Mouse (Mus musculus) forebrain, embryonic 13.5 days (tissue): ENCODE measurements around the gene Arhgap35. TPM values are rescaled to one million over a fixed set of nuclear protein-coding genes. Genes with fewer than 3 reads are reported as not detected.

ENCODE experiments used
- ATAC-seq: fragments of 200-750 bp; cut with Nextera tagmentation; 2 replicates; pipeline ENCODE4 v1.8.0; 2017
- H3K27ac ChIP-seq: fragments of 300-500 bp; sonication (generic); 2 replicates; pipeline ENCODE4 v1.5.1; 2015; ENCODE audit warnings: inconsistent platforms, mild to moderate bottlenecking, moderate library complexity
- H3K27me3 ChIP-seq: fragments of 300-500 bp; sonication (generic); 2 replicates; pipeline ENCODE4 v1.6.1; 2015; ENCODE audit warnings: mild to moderate bottlenecking, inconsistent platforms
- H3K36me3 ChIP-seq: fragments of 300-500 bp; sonication (generic); 2 replicates; pipeline ENCODE4 v1.6.1; 2015; ENCODE audit warnings: mild to moderate bottlenecking, inconsistent platforms; ENCODE audit not compliant: poor library complexity, severe bottlenecking
- H3K4me1 ChIP-seq: fragments of 300-500 bp; sonication (generic); 2 replicates; pipeline ENCODE4 v1.6.1; 2015; ENCODE audit warnings: inconsistent platforms
- H3K4me2 ChIP-seq: fragments of 300-500 bp; sonication (generic); 2 replicates; pipeline ENCODE4 v1.6.1; 2015; ENCODE audit warnings: inconsistent platforms, mild to moderate bottlenecking, moderate library complexity
- H3K4me3 ChIP-seq: fragments of 300-500 bp; sonication (generic); 2 replicates; pipeline ENCODE4 v1.5.1; 2015; ENCODE audit warnings: mild to moderate bottlenecking, inconsistent platforms
- H3K9ac ChIP-seq: fragments of 300-500 bp; sonication (generic); 2 replicates; pipeline ENCODE4 v1.6.1; 2015; ENCODE audit warnings: mild to moderate bottlenecking, inconsistent platforms
- H3K9me3 ChIP-seq: fragments of 300-500 bp; sonication (generic); replicated peaks from 2 replicates; pipeline ENCODE4 v1.6.1; 2016; ENCODE audit warnings: inconsistent platforms
- WGBS: fragments of 180-500 bp; shearing (Covaris S2); methylation state at CpG from one replicate; pipeline ENCODE4 v1.1.7; 2015; 5-methylcytosine and 5-hydroxymethylcytosine counted together
- polyA plus RNA-seq: library from polyadenylated mRNA; unstranded; fragments of >200 nt; fragmentation: Nextera tagmentation; extraction: Ambion mirVana; gene quantifications from 2 replicates; pipeline ENCODE4 v1.2.1, GENCODE M21; 2015

Arhgap35 gene
- polyA plus RNA-seq, 1 experiment from 2014 or later, result 29.1 TPM

- no peak for ATAC-seq
- H3K27ac ChIP-seq, result no peak overlapping the region
- peaks cover 26% of the 10 kb centered on the region for H3K4me1 ChIP-seq
- H3K9ac ChIP-seq, result no peak overlapping the region
- no peaks in the 10 kb centered on the region for H3K27me3 ChIP-seq
- H3K4me2 ChIP-seq, result no peak overlapping the region
- 94% methylated on average over 3 of the region's 3 CpGs for WGBS
- peaks cover 12% of the 10 kb centered on the region for H3K36me3 ChIP-seq
- H3K4me3 ChIP-seq, result no peak overlapping the region
- H3K9me3 ChIP-seq, result no peaks in the 10 kb centered on the region
These were observed 60.6 kb downstream of the Arhgap35 start for GRCm38 (mm10) chr7:16554215-16554614.

- H3K4me3 ChIP-seq, result no peak overlapping the region
- no peaks in the 10 kb centered on the region for H3K27me3 ChIP-seq
- no peak overlapping the region for H3K27ac ChIP-seq
- H3K9ac ChIP-seq, result no peak overlapping the region
- no peaks in the 10 kb centered on the region for H3K9me3 ChIP-seq
- no peak for ATAC-seq
- no peak overlapping the region for H3K4me2 ChIP-seq
- H3K36me3 ChIP-seq, result peaks cover 32% of the 10 kb centered on the region
- H3K4me1 ChIP-seq, result 0 out of 2 replicates have a peak, but pooled peaks cover 4% of the 10 kb centered on the region
- WGBS, result 85% methylated on average over 1 of the region's 1 CpGs
These were observed 63.2 kb downstream of the Arhgap35 start for GRCm38 (mm10) chr7:16551581-16551980.

DNA sequence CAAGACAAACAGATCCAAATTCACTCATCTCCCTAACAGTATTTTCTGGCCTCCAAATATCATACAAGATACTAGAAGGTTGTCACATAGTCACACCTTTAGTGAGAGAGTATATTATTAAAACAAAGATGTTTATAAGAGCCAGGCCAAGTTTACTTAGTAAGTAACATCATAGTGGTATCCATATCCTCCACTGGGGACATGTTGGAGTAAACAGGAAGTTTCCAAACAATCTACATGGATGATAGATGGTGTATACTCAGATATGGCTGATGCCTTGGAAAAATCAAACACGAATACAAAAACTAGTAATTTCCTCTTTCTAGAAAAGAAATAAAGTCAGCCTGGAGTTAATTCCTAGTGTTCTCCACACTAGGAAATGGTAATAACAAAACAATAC, 65.5 kb downstream of the Arhgap35 start:
- 94% methylated on average over 1 of the region's 1 CpGs for WGBS

GRCm38 (mm10) chr7:16544770-16545169, 70.0 kb downstream of the Arhgap35 start:
- Histone ChIP-seq H3K36me3 (peaks cover 67% of the 10 kb centered on the region), H3K4me3 (no peak overlapping the region), H3K4me2 (no peak overlapping the region), H3K27me3 (no peaks in the 10 kb centered on the region), H3K9me3 (no peaks in the 10 kb centered on the region), H3K4me1 (no peaks in the 10 kb centered on the region), H3K9ac (no peak overlapping the region), H3K27ac (no peak overlapping the region)
- no peak for ATAC-seq
- WGBS, result 88% methylated on average over 8 of the region's 8 CpGs

More for the DNA sequence above, 65.5 kb downstream of the Arhgap35 start:
- H3K27ac ChIP-seq, result no peak overlapping the region
- no peaks in the 10 kb centered on the region for H3K27me3 ChIP-seq
- H3K36me3 ChIP-seq, result peaks cover 40% of the 10 kb centered on the region
- no peak for ATAC-seq
- H3K9ac ChIP-seq, result no peak overlapping the region
- H3K4me2 ChIP-seq, result no peak overlapping the region
- no peaks in the 10 kb centered on the region for H3K4me1 ChIP-seq
- H3K9me3 ChIP-seq, result no peaks in the 10 kb centered on the region
- no peak overlapping the region for H3K4me3 ChIP-seq

DNA sequence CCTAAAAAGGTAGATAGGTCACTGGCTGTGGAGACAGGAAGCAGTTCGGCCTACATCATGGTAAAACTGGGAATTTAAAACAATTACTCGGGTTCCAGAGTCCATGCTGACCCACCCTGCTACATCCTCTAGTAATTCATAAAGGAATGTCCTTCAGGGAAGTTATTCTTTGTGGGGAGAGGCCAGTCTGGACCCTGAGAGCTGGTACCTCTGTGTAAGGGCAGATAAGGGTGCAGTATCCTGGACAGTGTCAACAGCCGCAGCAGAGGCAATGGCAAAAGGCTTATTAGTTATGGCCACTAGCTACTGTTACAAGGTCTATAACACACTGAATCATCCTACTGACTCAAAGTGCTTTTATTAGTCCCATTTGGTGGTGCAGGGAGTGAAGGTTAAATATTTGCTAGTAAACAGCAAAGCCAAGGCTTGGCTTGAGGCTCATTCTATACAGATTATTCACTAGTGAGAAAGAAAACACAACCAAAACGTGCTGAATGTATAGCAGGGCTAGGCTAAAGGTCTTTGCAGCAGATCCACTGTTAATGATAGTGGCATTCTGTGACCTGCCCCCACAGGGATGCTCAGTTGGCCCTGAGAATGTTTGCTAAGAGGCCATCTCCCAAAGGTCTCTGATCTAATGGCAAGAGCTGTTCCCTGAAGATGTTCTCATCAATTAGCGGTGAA, 77.4 kb downstream of the Arhgap35 start:
- Histone ChIP-seq H3K27ac (no peak overlapping the region), H3K4me2 (no peak overlapping the region), H3K27me3 (no peaks in the 10 kb centered on the region), H3K9ac (no peak overlapping the region), H3K4me1 (no peaks in the 10 kb centered on the region), H3K36me3 (peaks cover 52% of the 10 kb centered on the region), H3K4me3 (no peak overlapping the region), H3K9me3 (no peaks in the 10 kb centered on the region)
- ATAC-seq, result no peak
- 96% methylated on average over 5 of the region's 5 CpGs for WGBS

DNA sequence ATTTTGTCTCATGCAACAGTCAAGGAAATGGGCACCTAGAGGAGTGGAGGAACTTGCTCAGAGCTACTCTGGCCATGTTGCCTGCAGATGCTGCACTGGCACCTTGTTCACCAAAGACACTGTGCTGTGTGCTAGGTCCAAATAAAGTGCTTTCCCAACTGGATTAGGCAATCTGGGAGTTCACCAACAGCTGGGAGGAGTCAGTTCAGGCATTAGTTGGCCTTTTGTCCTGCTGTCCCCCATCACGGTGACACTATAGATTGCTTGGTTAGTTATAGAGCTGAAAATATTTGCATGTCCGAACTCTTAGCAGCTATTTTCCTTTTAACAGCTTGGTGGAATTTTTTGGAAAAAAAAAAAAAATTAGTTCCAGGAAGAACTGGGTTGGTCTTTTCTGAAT, 88.8 kb downstream of the Arhgap35 start:
- Histone ChIP-seq H3K4me2 (no peak overlapping the region), H3K4me1 (no peaks in the 10 kb centered on the region), H3K9me3 (no peaks in the 10 kb centered on the region), H3K9ac (no peak overlapping the region), H3K36me3 (peaks cover 28% of the 10 kb centered on the region), H3K27ac (no peak overlapping the region), H3K27me3 (no peaks in the 10 kb centered on the region), H3K4me3 (no peak overlapping the region)
- ATAC-seq, result no peak
- WGBS, result 89% methylated on average over 2 of the region's 2 CpGs

- 87% methylated on average over 3 of the region's 3 CpGs for WGBS
- H3K4me2 ChIP-seq, result no peak overlapping the region
- H3K27ac ChIP-seq, result no peak overlapping the region
- H3K4me3 ChIP-seq, result no peak overlapping the region
- H3K36me3 ChIP-seq, result peaks cover 28% of the 10 kb centered on the region
- H3K27me3 ChIP-seq, result no peaks in the 10 kb centered on the region
- no peak overlapping the region for H3K9ac ChIP-seq
- no peaks in the 10 kb centered on the region for H3K9me3 ChIP-seq
- ATAC-seq, result no peak
- no peaks in the 10 kb centered on the region for H3K4me1 ChIP-seq
These were observed 89.3 kb downstream of the Arhgap35 start for GRCm38 (mm10) chr7:16525448-16525847.

GRCm38 (mm10) chr7:16524308-16524707, 90.5 kb downstream of the Arhgap35 start:
- no peak overlapping the region for H3K4me2 ChIP-seq
- WGBS, result 79% methylated on average over 2 of the region's 2 CpGs
- H3K9ac ChIP-seq, result no peak overlapping the region
- H3K9me3 ChIP-seq, result no peaks in the 10 kb centered on the region
- H3K36me3 ChIP-seq, result peaks cover 21% of the 10 kb centered on the region
- no peak overlapping the region for H3K4me3 ChIP-seq
- no peaks in the 10 kb centered on the region for H3K4me1 ChIP-seq
- no peak overlapping the region for H3K27ac ChIP-seq
- ATAC-seq, result no peak
- H3K27me3 ChIP-seq, result no peaks in the 10 kb centered on the region

DNA sequence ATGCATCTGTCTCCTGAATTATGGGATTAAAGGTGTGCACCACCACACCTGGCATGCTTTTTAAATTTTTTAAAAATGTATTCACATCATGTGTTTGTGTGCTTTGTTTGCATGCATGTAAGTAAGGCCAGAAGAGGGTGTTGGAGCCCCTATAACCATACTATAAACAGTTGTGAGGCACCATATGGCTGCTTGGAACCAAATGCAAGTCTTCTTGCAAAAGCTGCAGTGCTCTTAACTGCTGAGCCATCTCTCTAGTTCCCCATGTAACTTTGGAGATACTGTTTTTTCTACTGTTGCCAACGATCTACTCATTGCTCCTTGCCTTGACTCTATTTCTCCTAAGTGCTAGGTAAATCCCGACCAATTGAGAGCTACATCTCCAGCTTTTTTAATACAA, 95.5 kb downstream of the Arhgap35 start:
- H3K4me3 ChIP-seq, result no peak overlapping the region
- no peak overlapping the region for H3K27ac ChIP-seq
- no peak overlapping the region for H3K4me2 ChIP-seq
- no peaks in the 10 kb centered on the region for H3K9me3 ChIP-seq
- H3K36me3 ChIP-seq, result peaks cover 16% of the 10 kb centered on the region
- ATAC-seq, result no peak
- H3K9ac ChIP-seq, result no peak overlapping the region
- no peaks in the 10 kb centered on the region for H3K4me1 ChIP-seq
- H3K27me3 ChIP-seq, result no peaks in the 10 kb centered on the region
- 98% methylated on average over 2 of the region's 2 CpGs for WGBS

DNA sequence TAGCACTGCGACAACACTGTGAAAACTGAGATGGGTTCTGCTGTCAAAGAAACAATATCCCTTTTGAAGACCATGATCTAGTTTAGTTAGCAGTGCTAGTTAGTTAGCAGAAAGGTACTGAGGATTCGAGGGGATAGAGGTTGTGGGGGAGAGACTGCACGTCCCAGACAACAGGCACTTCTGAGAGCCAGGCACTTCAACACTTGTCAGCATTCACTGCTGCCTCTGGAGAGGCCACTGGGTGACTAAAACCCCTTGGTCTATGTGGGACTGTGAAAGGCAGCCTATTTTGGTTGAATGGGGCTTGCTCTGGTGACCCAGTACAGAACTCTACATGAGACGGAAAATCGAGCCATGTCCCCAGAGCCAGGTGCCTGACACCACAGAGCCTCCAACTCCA, 97.6 kb downstream of the Arhgap35 start:
- 91% methylated on average over 5 of the region's 5 CpGs for WGBS
- Histone ChIP-seq H3K4me3 (no peak overlapping the region), H3K27ac (no peak overlapping the region), H3K27me3 (no peaks in the 10 kb centered on the region), H3K9me3 (no peaks in the 10 kb centered on the region), H3K4me2 (no peak overlapping the region), H3K9ac (no peak overlapping the region), H3K4me1 (no peaks in the 10 kb centered on the region), H3K36me3 (peaks cover 21% of the 10 kb centered on the region)
- ATAC-seq, result no peak

DNA sequence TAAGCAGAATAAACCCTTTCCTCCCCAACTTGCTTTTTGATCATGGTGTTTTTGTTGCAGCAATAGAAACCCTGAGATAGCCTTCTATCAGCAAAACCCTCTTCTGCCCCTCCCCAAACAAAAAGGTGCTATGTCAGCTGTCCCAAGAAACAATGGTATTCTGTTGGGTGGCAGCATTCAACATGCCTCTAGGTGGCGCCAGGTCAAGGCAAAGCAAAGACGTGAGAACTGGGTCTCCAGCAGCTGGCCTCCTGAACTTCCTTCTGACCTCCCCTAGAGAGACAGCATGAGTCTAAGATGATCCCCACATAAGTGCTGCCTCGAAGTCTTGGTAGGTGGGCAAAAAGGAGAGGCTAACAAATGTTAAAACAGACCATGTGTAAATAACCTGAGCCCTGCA, 107.5 kb downstream of the Arhgap35 start:
- WGBS, result 30% methylated on average over 3 of the region's 3 CpGs
- Histone ChIP-seq H3K4me1 (no peaks in the 10 kb centered on the region), H3K27ac (no peak overlapping the region), H3K27me3 (no peaks in the 10 kb centered on the region), H3K9me3 (no peaks in the 10 kb centered on the region), H3K9ac (no peak overlapping the region), H3K4me3 (no peak overlapping the region), H3K4me2 (no peak overlapping the region), H3K36me3 (peaks cover 82% of the 10 kb centered on the region)
- no peak for ATAC-seq

DNA sequence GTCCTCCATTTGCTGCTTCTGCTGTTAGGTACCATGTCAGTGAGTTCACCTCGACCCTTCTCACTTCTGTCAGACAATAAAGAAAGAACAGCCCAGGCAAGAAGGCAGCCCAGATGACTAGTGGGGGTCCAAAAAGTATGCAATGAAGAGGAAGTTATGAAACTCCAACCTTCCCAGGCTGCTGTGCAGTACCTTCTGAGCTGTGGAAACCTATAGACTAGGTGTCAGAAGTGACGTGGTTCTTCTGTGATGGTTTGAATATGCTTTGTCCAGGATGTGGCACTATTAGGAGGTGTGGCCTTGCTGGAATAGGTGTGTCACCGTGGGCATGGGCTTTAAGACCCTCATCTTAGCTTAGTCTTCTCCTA, 109.6 kb downstream of the Arhgap35 start:
- Histone ChIP-seq H3K36me3 (peaks cover 80% of the 10 kb centered on the region), H3K9me3 (no peaks in the 10 kb centered on the region), H3K4me2 (no peak overlapping the region), H3K27ac (no peak overlapping the region), H3K4me1 (no peaks in the 10 kb centered on the region), H3K9ac (no peak overlapping the region), H3K4me3 (no peak overlapping the region), H3K27me3 (no peaks in the 10 kb centered on the region)
- ATAC-seq, result no peak
- WGBS, result 87% methylated on average over 3 of the region's 3 CpGs

- H3K27me3 ChIP-seq, result no peaks in the 10 kb centered on the region
- H3K9ac ChIP-seq, result no peak overlapping the region
- H3K4me1 ChIP-seq, result no peaks in the 10 kb centered on the region
- no peak overlapping the region for H3K4me2 ChIP-seq
- ATAC-seq, result no peak
- no peaks in the 10 kb centered on the region for H3K9me3 ChIP-seq
- no peak overlapping the region for H3K27ac ChIP-seq
- peaks cover 79% of the 10 kb centered on the region for H3K36me3 ChIP-seq
- WGBS, result 76% methylated on average over 2 of the region's 2 CpGs
- no peak overlapping the region for H3K4me3 ChIP-seq
These were observed 110.1 kb downstream of the Arhgap35 start for GRCm38 (mm10) chr7:16504573-16505225.
